Mouse (Mus musculus) lung, adult 18-20 months (tissue): ENCODE data around the gene Hist2h2ac.
"Not testable (repeated sequence)": the region's sequence is repeated elsewhere in the genome, so short reads cannot be mapped to it uniquely, and the experiment has no call there.

Source experiments
- DNase-seq, 2 experiments: peaks; one replicate each; pipeline ENCODE4 v3.0.0; 2022; ENCODE audit warnings: mixed read lengths in 2 of 2

Hist2h2ac gene

DNA sequence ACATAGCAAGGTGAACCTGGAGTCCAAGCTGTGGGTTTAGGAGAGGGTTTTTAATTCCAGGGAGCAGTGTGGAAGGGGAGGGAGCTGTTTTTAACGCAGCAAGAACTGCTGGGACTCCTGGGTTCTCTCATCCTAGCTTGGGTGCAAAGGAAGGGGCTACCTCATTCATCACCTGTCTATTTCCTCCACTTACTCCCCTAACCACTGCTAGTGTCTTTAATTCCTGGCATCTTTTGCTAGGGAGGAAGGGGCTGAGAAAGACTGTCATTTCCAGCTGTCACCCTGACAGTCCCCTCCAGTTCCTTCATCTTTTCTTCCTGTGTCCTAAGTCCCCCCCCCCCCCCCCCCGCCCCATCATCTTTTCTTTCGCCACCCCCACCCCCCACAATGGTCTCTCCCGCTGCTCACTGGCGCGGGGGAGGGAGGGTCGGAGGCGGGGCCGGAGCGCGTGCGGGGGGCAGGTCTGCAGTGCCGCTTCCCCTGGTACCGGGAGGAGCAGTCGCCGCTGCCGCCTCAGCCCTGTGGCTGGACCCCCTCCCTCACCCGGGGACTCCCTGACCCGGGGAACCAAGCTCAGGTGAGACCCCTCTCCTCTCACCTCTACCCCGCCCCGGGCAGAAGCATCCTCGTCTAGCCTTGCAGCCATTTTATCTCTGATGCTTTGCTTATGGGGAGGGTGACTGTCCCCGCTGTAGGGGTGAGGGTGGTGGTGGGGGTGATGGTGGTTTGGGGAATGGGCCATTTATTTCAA, 39.8 kb downstream of the Hist2h2ac start, which contains the start of gene Sv2a:
Gene Sv2a (plus strand): TSS at position 425 of the 751 bp plus-strand sequence.
- DNase-seq, result no peak

DNA sequence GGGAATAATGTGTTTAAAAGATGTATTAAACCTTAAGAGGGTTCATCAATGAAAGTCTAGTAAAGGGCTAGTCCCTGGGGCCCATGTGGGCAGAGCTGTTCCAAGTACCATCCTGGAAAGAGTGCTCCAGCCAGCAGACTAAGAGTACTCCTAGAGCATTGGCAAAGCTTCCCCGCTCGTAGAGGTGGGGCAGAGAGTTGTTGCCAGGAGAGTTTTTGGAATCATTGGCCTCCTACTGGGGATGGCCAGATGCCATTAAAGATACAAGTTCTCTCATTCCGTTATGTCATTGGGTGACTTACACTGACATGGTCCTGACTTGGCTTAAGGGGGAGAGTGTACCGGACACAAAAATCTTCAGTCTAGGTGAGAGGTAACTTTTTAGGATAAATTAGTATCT, 41.1 kb downstream of the Hist2h2ac start:
- DNase-seq, result peak; percentile 42 to 61

DNA sequence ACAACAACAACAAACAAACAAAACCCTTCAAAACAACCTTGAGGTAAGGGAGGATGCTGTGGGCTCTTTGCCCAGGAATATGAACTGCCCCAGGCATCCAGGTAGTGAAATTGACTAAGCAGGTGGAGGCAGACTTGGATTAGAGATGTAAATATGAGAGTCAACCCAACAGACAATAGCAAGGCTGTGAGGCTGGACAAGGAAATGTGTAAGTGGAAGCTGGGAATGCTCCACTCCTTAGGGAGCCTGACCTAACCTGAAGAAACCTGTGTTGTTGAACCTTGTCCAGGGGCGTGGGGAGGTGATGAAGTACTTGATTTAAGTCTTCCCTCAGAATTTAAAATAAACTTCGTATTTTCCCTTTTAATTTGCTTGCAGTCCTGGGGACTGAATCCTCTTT, 41.8 kb downstream of the Hist2h2ac start:
- no peak for DNase-seq

DNA sequence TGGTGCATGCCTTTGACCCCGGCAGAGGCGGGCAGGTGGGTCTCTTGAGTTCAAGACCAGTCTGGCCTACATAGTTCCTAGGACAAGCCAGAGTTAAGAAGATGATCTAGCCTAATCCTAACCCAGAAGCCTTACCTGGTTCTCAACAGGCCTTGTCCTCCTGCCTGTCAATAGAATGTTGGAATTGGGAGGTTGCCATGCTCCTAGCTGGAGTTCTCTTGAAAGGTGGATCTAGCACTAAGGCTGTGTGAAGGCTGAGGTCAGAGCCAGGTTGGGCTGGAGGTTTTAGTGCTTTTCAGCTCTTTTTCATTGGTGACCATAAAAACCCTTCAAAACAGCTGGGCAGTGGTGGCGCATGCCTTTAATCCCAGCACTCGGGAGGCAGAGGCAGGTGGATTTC, 42.3 kb downstream of the Hist2h2ac start:
- no peak for DNase-seq

DNA sequence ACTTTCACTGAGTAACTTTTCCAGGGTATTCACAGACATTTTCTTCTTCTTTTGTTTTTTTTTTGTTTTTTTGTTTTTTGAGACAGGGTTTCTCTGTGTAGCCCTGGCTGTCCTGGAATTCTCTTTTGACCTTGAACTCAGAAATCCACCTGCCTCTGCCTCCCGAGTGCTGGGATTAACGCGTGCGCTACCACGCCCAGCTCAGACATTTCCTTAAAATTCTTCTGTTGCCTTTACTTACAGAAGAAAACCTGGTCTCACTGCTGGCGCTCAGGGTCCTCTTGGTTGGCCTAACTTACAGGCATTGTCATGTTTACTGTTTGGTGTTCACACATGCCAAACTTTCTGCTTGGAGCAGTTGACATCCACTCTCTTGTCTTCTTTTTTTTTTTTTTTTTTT, 45.4 kb downstream of the Hist2h2ac start:
- DNase-seq, result no peak

DNA sequence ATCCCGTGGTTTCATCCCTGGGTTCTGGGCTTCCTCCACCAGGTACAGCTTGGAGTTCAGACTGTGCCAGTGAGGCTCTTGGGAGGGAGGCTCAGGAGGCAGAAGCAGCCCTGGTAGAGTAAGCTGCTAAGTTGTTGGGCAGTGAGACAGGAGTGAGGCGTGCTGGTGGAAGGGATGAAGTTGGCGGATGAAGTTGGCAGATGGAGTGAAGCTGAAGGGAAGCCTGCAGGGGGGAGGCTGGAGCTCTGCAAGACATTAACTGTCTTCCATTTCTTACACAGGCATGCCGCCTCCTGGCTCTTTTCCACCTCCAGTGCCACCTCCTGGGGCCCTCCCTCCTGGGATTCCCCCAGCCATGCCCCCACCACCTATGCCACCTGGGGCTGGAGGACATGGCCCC, 46.6 kb downstream of the Hist2h2ac start:
- DNase-seq, result not testable (repeated sequence)

DNA sequence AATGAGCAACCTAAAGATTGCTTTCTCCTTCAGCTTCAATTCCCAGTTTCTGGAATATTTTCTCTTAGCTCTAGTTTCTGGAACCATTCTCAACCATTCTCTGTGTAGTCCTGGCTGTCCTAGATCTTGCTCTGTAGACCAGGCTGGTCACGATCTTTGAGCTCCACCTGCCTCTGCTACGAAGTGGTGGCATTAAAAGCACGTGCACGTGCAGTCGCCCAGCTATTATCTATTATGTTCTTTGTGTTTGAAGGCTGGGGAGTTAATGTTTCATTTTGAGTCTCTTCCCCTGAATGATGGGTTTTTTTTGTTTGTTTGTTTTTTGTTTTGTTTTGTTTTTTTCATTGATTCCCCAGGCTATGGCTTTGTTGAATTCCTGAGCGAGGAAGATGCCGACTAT, 47.5 kb downstream of the Hist2h2ac start:
- DNase-seq, result no peak

DNA sequence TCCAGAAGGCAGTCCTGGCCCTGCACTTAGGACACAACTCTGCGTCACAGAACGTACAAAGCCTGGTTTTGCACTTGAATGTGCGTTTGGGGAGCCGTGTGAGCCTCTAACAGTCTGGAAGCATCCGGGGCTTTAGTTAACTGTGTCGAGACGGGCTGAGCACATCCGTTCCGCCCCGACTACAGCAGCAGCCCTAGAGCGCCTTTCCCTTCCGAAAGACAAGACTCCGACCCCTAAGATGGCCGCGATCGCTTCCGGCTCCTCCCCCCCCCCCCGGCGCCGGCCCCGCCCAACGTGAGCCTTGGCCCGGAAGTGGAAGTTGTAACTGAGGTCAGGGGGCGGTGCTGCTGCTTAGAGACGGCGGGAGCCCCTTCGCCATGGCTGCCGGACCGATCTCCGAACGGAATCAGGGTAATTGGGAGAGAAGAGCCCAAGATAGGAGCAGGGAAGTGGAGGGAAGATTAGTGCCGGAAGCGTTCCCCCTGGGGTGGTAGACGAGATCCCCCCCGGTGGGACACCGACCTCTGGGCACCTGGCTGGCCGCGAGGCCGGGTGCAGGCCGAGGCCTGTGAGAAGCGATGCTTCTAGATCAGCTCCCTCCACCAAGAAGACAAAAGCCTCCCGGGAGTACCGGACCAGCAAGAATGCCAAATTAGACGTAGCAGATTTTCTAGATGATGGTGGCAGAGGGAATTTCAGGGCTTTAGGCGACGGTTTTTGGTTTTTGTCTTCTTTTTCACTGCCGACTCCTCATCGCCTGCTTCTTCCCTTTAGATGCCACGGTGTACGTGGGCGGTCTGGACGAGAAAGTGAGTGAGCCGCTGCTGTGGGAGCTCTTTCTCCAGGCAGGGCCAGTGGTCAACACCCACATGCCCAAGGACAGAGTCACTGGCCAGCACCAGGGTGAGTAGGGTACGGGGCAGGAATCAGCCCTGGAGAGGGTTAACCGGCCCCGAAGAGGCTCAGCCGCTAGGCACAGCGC, 48.2 kb downstream of the Hist2h2ac start, which contains the start of gene Sf3b4:
Gene Sf3b4 (plus strand): TSS at position 136 of the 982 bp plus-strand sequence.
- peak; percentile 84 to 87 for DNase-seq

DNA sequence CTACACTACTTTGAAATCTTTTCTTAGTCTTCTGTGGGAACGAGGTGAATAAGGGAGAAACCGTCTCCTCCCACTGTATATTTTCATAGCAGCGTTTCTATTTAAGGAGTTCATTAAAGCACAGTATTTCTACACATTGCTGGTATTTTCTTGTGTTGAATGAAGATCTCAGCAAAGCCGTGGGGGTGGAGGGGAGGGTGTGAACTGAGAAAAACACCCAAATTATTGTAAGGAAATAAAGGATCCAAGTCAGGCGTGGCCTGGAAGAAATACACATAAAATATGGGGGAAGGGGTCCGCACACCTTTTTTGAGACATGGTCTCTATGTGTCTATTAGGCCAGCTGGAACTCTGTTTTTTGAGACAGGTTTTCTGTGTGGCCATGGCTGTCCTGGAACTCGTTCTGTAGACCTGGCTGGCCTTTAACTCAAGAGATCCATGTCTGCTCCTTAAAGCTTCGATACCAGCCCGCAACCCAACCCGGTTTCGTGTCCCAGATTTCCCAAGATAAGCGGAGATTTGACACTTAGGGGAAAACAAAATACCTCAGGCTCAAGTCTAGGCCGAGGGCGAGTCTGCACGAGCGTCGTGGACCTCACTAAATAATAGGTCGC, 49.0 kb downstream of the Hist2h2ac start:
- DNase-seq, result no peak

DNA sequence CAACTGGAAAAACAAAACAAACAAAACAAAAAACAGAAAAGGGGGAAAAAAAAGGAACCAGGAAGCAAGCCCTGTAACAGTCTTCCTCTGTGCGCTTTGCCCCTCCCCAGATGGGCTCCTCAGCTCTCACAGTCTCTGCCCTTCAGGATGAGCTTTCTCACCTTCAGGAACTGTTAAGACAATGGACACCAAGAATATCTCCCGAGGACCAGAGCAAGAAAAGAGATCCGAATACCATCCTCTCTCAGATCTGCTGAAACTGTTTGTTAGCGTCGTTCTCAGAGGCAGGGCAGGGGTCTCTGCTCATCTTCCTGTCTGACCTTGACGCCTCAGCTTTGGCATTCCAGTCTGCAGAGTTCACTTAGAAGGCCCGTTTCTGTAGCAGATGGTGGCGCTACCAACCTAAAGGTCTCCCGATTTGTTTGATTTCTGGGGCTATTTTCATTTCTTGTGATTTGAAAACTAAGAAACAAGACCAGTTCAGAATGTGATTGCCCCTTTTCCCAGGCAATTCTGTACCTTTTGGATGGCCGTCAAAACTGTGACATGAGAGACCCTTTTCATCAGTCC, 49.6 kb downstream of the Hist2h2ac start:
- no peak for DNase-seq
